Mouse (Mus musculus) CD4-positive, CD25-positive, alpha-beta regulatory T cell, adult 4 months (primary cell): Measurements from ENCODE around the gene Ermp1. TPM values are rescaled to one million over a fixed set of nuclear protein-coding genes. Genes with fewer than 3 reads are reported as not detected.

ENCODE experiments used
- ATAC-seq: one replicate; pipeline ENCODE4 v1.8.0; 2017
- polyA plus RNA-seq, 2 experiments: library from polyadenylated mRNA; unstranded; fragments of 100-300 nt; shearing (Covaris generic); gene quantifications; one replicate each; pipeline ENCODE4 v1.2.1; 2017

Gene Ermp1
- polyA plus RNA-seq, result 10 to 100 TPM; 11.8 to 15.7 TPM

DNA sequence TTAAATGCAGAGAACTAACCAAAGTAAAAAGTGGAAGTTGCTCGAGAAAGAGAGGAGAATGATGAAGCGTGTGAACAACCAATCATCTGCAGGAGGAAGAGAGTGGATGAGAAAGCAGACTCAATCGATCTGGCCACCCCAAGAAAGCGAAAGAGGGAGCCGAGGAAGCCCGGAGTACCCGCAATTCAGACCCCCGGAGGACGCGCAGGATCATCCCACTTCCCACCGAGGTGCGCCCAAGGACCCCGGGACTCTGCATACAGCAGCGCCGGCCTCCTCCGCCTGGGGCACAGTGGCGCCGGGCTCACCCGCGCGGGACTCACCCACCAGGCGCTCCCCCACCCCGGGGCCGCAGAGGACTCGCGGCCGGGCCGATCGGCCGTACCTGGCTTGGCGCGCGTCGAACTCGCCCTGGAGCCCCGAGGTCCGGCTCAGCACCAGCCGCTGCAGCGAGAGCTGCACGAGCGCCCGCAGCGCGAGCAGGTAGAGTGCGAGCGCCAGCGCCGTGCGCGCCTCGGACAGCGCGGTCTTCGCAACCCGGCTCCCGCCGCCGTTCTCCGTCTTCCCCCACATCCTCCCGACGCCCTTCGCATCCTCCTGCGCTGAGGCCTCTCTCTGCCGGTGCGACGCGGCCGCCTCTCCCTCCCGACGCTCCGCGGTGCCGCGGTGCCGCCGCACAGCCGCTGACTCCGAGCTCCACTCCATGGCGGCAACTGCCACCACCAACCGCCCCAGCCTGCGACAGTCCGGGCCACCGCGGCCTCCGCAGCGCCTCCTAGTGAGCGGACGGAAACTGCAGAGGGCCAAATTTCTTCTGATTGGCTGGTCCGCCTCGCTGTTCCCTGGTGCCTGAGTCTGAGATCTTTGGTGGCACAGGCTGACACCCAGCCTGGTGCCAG is at the start of gene Ermp1:
Gene Ermp1, minus strand, starts transcription at position 765 of the 899 bp plus-strand sequence.
- peak; percentile 94 for ATAC-seq

DNA sequence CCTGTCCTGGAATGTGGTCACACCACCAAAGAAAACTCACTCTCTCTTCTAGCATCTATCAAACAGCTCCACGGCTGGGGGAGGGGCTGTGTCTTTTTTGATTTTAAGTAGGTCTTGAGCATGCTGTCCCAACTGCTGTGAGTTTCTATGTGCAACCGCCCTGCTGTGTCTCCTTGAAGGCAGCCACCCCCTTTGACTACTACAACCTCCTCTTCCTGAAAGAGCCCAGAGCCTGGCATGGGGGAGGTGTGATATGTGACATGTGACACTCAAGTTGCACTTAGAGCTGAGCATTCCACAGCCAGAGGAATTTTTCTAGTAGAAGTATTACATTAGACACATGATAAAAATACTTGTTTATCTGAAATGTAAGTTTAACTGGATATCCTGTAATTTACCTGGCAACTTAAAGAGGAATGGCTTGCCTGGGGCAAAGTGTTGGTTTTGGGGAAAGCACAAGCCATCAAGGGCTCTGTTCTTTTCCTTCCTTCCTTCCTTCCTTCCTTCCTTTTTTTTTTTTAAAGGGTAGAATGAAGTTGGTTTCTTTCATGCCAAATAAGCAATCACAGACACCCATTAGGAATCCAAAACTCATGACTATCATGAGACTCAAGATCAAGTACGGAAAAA is 49.1 kb upstream of the Ermp1 start, which contains the start of gene Mlana:
Gene Mlana, plus strand, starts transcription at position 580 of the 630 bp plus-strand sequence.
- ATAC-seq, result no peak

DNA sequence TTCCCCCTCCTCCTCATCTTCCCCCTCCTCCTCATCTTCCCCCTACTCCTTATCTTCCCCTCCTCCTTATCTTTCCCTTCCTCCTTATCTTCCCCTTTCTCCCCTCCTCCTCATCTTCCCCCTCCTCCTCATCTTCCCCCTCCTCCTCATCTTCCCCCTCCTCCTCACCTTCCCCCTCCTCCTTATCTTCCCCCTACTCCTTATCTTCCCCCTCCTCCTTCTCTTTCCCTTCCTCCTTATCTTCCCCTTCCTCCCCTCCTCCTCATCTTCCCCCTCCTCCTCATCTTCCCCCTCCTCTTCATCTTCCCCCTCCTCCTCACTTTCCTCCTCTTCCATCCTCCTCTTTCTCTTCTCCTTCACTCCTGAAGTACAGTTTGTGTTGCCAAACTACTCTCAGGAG is 48.6 kb upstream of the Ermp1 start:
- ATAC-seq, result no peak

DNA sequence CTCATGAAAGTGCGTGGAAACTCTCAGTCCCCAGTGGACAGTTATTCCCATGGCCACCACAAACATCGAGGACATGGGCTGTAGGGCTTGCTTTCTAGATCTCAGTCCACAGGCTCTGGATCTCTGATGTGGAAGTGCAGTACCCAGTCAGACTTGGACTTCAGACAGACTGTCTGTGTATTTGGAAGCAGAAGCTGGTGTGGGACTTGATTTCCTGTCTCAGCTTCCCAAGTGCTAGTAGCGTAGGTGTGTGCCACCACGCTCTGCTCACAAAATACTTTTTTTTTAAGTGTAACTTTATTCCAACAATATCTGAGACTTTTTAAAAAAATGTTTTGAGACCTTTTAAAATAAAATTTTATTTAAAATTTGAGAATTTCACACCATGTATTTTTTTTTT is 48.1 kb upstream of the Ermp1 start:
- no peak for ATAC-seq

DNA sequence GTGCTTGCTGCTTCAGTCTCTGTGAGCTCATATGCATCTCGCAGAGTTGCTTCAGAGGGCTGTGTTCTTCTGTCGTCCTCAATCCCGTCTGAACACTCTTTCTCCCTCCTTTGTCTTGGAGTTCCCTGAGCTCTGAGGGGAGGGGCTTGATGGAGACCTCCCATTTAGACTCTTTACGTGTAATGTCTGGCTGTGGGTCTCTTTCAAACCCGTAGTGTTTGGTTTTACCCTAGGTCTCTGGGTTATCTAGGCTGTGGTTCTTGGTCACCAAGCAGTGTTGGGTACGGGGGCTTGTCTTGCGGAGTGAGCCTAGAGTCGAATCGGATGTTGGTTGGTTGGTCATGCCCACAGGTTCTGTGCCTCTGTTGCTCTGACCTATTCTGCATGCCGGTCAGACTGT is 46.9 kb upstream of the Ermp1 start:
- no peak for ATAC-seq

DNA sequence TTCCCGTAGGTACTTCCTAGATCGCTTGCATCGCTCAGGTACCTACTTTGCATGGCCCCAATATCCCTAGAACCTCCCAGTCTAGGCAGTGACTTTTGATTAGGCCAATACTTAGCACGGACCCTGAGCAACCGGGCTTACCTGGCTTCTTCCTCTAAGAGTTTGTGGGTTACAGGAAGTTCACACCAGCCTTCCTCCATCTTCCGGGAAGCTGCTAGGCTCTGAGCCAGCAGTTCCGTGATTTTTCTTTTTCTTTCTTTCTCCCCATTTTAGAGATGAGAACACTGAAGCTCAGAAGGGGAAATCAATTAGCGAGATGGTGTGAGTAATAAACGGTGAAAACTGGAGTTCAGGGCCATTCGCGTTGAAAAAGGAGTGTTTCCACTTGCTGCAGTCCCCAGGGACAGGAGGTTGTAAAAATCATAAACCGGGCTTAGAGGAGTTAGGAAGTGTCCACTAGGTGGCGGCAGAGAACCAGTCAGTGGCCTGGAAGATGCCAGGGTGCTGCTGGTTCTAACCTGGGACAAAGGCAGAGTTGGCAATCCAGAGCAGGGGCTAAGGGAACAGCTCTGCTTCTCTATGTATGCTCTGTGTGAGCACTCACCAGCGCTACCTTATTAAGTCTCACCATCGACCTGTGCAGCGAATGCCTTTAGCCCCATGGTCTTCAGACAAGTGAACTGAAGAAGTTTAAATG is 35.8 kb upstream of the Ermp1 start:
- ATAC-seq, result peak; percentile 61

DNA sequence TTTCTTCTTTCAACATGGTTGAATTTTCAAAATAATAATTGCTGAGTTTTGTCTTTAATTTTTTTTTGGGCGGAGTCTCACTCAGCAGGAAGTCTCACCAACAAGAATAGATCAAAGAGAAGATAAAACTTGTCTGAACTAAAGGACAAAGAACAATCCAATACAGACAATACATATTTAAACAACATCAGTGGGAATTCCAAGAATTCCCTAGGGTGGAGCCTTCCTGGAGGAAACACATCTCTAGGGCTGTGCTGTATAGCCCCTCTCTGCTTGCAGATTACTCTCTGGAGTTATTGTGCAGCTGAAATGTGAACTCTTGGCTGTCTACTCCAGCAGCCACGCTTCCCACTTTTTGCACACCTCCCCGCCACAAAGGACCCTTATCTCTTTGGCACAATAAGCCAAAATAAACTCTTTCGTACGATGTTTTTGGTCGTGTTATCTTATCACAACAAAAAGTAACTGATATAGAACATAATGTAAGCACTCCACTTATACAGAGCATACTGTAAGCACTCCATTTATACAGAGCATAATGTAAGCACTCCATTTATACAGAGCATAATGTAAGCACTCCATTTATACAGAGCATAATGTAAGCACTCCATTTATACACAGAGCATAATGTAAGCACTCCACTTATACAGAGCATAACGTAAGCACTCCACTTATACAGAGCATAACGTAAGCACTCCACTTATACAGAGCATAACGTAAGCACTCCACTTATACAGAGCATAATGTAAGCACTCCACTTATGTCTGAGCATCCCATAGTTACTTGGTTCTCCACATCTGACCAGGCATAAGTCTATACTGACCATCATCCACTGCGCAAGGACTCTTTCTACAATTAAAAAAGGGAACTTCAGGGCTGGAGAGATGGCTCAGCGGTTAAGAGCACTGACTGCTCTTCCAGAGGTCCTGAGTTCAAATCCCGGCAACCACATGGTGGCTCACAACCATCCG is 32.3 kb upstream of the Ermp1 start:
- ATAC-seq, result peak; percentile 54

DNA sequence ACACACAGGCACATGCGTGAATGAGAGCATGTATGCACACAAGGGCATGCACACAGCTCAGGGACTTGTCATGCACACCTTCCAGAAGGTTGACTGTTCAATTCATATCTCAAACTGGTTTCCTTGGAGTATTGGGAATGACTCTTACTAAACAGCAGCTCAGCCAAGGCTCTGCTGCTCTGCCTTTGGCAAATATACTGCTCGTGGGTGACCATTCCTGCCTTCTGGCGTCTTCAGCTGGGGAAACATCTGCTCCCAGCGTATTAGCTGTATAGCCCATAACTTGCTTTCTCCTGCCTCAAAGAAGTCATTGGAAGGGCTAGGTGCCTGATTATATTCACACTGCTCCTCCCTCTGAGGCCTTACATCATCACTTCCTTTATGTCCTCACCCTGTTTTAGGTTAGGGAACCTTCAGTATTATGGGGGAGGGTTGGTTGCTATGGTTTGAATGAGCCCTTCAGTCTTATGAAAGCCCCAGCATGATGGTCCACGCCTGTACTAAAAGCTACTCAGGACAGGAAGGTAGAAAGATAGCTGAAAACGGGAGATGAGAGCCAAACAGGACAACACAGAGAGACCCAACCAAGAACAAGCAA is 30.1 kb upstream of the Ermp1 start:
- ATAC-seq, result no peak

DNA sequence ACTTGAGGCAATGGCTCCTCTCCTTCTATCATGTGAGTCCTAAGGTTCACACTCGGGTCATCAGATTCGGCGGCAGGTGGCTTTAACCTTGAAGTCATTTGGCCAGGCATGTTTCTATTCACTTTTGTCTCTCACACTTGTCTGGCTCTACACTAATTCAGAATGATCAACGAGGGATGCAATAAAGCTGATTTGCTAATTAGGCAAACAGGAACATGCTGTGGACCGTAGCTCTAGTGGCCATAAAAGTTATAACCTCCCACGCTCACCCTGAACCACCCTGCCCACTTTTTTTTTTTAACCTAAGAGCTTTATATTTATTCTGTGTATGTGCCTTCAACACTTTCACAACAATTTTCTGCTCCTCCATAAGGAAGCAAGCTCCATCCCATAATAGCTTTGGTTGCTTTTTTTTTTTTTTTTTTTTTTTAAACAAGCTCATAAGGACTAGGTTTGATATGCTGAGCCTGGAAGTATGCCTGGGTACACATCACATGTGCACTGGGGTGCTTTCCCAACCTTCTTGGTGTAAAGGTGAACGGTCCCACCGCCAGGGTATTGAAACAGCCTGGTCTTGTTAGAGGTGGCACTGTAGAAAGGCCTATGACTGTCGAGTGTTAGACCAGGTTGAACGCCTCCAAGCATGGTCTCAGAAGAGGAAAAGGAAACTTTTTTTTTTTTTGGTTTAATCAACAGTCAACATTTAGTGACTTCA is 28.4 kb upstream of the Ermp1 start:
- ATAC-seq, result no peak

DNA sequence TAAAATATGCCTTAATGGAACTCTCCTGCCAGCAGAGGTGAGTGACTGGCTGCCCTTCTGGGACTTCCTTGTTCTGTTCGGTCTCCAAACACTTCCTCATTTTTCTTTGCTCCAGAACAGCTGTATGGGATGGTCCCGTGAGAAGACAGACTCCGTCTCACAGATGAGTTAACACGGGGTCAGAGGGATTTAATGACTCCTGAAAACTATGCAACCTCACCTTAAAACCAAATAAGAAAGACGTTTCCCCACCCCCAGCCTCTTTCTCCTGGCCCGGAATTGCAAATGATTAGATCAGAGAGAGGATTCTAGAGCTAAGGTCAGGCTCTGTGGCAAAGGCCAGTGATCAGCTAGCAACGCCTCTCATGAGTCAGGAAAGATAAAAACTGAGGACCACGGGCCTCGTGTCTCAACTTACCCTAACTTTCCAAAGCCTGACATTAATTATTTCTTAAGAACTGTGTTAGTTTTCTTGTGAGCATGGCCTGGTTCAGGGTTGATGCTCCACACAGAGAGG is 27.4 kb upstream of the Ermp1 start:
- no peak for ATAC-seq

DNA sequence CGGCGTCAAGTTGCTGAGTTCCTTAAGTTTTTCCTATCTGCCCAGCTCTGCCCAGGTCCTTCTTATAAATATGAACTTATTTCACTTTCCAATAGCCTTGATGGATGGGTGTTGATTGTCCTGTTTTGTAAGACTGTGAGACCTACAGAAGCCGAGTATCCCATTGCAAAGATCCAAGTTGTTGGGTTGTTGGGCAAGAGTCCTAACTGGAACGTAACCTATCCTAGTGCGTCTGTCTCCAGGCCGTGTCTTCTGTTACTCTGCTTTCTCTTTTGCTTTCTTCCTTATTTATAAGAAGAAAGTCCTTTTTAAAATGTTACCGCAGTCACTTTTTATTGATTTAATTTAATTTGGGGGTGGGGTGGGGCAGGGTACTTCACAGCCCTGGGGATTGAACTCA is 26.7 kb upstream of the Ermp1 start:
- no peak for ATAC-seq

DNA sequence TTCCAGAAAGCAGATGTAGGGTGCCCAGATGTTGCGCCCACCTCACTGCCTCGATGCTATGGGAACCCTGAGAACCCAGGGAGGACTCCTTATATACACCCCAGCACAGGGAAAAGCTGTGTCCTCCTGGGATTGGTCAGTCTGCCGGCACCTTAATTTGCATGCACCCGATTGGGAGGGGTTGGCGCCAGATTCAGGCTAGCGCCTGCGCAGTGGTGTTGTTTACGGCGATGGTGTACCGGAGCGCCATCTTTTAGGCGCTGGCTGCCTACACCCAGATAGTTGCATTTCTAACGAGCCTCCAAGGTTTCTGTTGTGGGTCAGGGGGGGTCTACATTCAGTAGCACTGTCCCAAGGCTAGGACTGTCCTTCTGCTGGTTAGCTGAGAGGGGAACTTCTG is 24.4 kb upstream of the Ermp1 start:
- no peak for ATAC-seq

DNA sequence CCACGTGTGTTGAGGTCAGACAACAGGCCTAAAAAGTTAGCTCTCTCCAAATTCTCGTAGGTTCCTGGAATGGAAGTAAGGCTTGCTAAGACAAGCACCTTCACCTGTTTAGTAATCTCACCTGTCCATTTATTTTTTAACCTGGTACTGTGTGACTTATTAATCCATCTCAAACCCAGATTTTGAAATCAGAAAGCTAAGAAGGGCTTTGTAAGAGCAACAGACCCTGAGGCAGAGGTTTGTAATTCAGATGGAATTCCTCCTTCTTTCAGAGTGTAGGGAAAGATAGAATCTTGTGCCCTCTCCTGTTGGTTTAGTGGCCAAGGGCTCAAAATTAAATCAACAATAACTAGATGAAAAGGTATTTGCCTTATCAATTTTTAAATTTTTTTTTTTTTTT is 22.9 kb upstream of the Ermp1 start:
- no peak for ATAC-seq

DNA sequence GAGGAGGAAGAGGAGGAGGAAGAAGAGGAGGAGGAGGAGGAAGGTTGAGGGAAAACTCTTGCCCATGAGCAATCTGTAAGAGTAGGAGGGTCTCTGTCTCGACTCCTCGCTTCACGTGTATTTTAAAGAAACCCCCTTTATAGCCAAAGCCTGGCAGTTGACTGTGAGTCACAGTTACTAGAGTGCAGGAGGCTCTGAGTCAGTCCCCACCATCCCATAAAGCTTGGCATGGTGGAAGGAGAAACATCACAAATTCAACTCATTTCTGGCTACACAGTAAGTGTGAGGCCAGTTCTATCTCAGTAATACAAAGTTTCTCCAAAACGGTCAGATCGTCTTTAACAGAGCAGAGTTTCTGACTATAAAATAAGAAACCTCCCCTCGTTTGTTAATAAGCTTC is 22.0 kb upstream of the Ermp1 start:
- no peak for ATAC-seq

DNA sequence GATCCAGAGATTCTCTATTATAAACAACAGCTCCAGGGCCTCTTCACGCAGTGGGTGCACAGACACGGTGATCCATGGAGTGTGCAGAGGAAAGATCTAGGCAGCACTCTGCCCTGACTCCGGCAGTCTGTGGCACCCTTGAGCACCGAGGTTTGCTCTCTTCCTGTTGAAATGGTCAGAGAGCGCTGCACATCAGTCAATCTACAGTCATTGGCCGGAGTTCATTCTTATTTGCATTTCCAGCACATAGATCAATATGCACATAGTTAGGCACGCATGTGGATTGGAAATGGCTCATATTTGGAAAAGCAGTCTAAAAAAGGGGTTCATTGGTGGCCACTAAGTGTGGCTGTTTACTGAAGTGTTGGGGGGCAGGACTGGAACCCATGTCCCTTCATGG is 19.9 kb upstream of the Ermp1 start:
- no peak for ATAC-seq

DNA sequence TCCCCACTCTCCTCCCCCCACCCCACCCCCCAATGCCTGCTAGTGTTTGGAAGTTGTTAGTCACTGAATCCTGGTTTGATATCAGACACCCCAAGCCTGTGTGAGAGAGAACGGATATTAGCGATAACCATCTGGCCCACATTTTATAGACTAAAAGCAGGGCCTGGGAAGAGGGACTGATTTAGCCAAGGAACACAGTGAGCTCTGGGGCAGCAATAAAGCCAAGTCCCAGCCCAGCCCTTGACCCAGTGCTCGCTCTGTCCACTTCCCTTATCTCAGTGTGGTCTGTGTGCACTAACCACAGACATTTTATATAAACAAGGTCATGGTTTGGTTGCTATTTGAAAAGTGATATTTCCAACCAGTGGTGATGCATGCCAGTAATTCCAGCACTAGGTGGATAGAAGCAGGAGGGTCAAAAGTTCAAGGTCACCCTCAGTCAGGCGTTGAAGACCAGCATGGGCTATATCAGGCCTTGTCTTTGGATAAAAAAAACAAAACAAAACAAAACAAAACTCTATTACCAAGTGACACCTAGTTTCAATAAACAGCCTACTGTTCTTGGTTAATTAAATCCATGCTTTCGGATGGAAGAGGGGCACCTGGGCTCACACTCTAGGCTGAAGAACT is 18.9 kb upstream of the Ermp1 start:
- ATAC-seq, result no peak

DNA sequence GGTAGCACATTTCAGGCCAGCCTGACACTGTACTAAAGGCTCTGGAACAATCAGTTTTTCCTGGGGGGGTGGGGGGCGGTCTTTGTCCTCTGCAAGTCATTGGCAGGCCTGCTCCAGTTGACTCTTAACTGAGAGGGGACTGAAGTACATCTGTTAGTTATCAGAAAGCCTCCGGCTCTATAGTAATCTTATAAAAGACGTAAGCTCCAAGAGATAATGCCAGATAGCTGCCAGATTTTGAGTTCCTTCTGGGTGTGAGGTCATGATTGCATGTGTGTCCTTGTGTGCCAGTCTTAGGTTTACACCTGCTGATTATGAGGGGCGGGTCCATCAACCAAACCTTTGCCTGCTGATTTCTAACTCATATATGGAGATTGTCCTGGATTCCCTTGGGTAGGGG is 17.9 kb upstream of the Ermp1 start:
- no peak for ATAC-seq

DNA sequence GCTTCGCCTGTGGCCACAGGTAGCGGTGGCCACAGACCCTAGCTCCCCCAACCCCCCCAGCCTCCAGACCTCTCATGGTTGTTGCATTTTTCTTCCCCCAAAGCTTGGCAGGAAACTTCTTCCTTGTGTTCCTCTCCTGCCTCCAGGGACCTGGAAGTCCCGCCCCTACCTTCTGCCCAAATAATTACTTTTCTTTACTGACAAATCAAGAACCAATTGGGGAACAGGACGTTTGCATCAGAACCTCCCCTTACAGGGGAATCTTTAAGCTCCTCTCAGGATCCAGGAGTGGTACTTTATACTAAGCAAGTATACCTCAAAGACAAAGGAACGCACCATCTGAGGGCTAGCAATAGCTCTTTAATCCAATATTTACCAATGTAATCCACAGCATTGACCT is 16.7 kb upstream of the Ermp1 start:
- no peak for ATAC-seq

DNA sequence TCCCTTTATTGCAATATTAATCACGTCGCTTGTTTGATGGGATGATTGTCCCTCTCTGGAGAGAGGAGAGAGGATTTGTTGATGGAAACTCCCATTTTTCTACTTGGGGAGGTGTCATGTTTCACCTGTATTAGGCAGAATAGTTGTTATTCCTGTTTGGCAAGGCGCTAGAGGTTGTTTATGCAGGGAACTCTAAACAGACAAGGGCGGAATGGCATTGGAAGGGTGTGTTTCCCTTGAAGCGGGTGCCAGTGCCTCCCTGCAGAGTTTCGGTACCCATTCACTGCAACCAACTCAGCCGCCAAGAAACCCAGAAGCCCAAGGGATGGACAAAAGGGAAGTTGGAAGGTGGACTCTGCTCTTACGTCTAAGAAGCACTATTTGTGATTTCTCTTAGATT is 15.6 kb upstream of the Ermp1 start:
- no peak for ATAC-seq

DNA sequence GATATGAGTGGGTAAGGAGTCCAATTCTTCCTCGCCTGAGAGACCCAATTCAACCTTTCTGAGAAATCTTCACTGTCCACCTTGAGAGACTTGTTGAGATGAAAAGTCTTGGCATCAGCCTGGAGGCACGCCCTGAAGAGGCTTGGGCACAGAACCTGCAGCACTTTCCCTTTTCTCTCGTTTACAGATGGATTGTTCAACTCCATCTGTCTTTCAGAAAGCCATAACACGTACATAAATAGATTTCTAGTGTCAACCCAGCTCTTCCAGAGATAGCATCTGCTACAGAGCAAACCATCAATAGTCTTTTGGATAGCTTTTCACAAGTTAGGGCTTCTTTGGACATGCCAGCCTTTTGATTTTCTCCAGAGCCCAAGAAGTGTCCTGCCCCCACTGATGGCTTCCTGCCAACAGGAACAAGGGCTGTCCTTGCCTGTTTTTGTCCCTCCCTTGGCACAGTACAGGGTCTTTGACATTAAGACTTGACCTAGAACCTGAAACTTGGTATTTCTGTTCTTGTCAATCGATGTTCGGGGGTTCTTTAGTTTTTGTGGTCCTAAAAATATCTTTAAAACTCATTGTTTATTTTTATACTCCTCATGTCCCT is 13.9 kb upstream of the Ermp1 start:
- ATAC-seq, result no peak
